Comparison of ENCODE assay signal across 22 mouse cellular contexts in the genomic region with DNA sequence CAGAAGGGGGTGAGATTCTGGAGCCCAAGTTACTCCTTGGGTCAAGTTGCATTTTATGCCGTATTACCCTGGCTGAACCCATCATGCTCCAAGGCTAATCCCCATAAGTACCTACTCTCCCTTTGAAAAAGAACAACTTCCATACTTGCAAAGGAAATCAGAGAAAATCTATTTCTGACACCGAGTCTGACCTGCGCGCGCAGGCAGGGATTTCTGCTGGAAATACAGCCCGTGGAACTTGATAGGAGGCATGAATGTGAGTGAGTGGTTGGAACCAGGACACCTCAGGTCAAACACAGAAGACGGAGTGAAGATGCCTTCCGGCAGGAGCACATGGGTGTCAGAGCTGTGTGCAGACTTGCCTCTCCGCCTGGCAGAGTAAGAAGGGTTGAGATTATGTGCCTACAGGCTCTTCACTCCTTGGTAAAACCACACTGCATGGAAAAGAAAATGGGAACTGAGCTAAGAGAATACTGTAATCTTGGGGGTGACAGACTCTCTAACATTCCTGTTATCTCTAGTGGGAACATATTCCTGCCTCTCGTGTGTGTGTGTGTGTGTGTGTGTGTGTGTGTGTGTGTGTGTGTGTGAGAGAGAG. TPM values are rescaled to one million over a fixed set of nuclear protein-coding genes. Genes with fewer than 3 reads are reported as not detected.
DNase-seq lines count a peak whose midpoint lies in the region; ATAC-seq and TF ChIP-seq lines count a peak whose summit lies in the region.
"Had no signal": no experiment of that assay in that cellular context is flagged by ENCODE, and none has a peak within 500 bp of the region (broad histone marks: within the 10 kb centered on the region; RNA-seq: fewer than 3 reads in every experiment).

No protein-coding gene starts in this region.

- H3K4me1 ChIP-seq in embryonic facial prominence, embryonic 11.5 days (ENCODE audit: control insufficient read depth, insufficient read depth, low read length): 0 out of 2 replicates have a peak, but pooled peaks cover 4% of the 10 kb centered on the region
- H3K4me1 ChIP-seq in embryonic facial prominence, embryonic 10.5 days: peaks cover 27% of the 10 kb centered on the region
- peaks cover 60% of the 10 kb centered on the region for H3K4me1 ChIP-seq in heart, embryonic 10.5 days
- H3K4me1 ChIP-seq in olfactory bulb, adult 2 months (ENCODE audit: control insufficient read depth, insufficient read depth, low read length): peaks cover 44% of the 10 kb centered on the region
- H3K4me1 ChIP-seq: megakaryocyte, embryonic 14.5 days had no signal

- peak; percentile 30 for DNase-seq in embryonic facial prominence, embryonic 11.5 days (ENCODE audit: low spot score)
- DNase-seq in embryonic facial prominence, embryonic 10.5 days (ENCODE audit: low spot score): no peak
- DNase-seq in heart, embryonic 10.5 days (ENCODE audit: low spot score): no peak
- no peak for DNase-seq in heart, postnatal 10 days
- no peak for DNase-seq in left cerebral cortex, adult 2 months (ENCODE audit: extremely low spot score in 1 of 2, low spot score in 2 of 2)
- DNase-seq in left cerebral cortex, adult 9 months (ENCODE audit: low spot score in 2 of 2): no peak
- no peak for DNase-seq in kidney, adult 18-20 months
- DNase-seq: adrenal gland, postnatal 14 days; cerebellum, adult 11 months; layer of hippocampus, postnatal 36 days; lung, adult 18-20 months; thymus, adult 2 months had no signal

- H3K27me3 ChIP-seq in embryonic facial prominence, embryonic 11.5 days (ENCODE audit: control insufficient read depth, insufficient read depth, low read length): no peaks in the 10 kb centered on the region
- no peaks in the 10 kb centered on the region; the same call in 1 of the 2 replicates for H3K27me3 ChIP-seq in embryonic facial prominence, embryonic 10.5 days (replicated peaks; ENCODE audit: low read depth, poor library complexity, severe bottlenecking)
- H3K27me3 ChIP-seq in heart, embryonic 10.5 days (ENCODE audit: insufficient read depth, poor library complexity, severe bottlenecking): no peaks in the 10 kb centered on the region

- no peaks in the 10 kb centered on the region for H3K36me3 ChIP-seq in embryonic facial prominence, embryonic 11.5 days (replicated peaks; ENCODE audit: control insufficient read depth, insufficient read depth, low read depth, low read length)
- H3K36me3 ChIP-seq in embryonic facial prominence, embryonic 10.5 days (replicated peaks): no peaks in the 10 kb centered on the region
- H3K36me3 ChIP-seq in heart, embryonic 10.5 days: no peaks in the 10 kb centered on the region; the same call in none of the 2 replicates
- H3K36me3 ChIP-seq: G1E had no signal

- no peak overlapping the region for H3K9ac ChIP-seq in embryonic facial prominence, embryonic 11.5 days (replicated peaks; ENCODE audit: low read length)

- intact Hi-C loops in heart, postnatal 10 days (cut with DNase I): no loop called here
- intact Hi-C loops in left cerebral cortex, adult 2 months (cut with DNase I): no loop called here

- H3K4me3 ChIP-seq in embryonic facial prominence, embryonic 11.5 days (ENCODE audit: low read depth, low read length): no peak overlapping the region
- H3K4me3 ChIP-seq in embryonic facial prominence, embryonic 10.5 days: no peak overlapping the region
- peak overlapping the region; percentile 51 for H3K4me3 ChIP-seq in heart, embryonic 10.5 days
- H3K4me3 ChIP-seq in left cerebral cortex, adult 2 months: peak overlapping the region; percentile 23; the same call in 1 of the 2 replicates
- H3K4me3 ChIP-seq in olfactory bulb, adult 2 months (ENCODE audit: insufficient read depth, low read depth, low read length): peak overlapping the region; percentile 5; the same call in 1 of the 2 replicates
- H3K4me3 ChIP-seq: megakaryocyte, embryonic 14.5 days had no signal

- H3K9me3 ChIP-seq in embryonic facial prominence, embryonic 11.5 days (replicated peaks; ENCODE audit: control insufficient read depth, low read length): no peaks in the 10 kb centered on the region
- H3K9me3 ChIP-seq in embryonic facial prominence, embryonic 10.5 days: no peaks in the 10 kb centered on the region
- H3K9me3 ChIP-seq in heart, embryonic 10.5 days: no peaks in the 10 kb centered on the region
- H3K9me3 ChIP-seq: G1E had no signal

- H3K4me2 ChIP-seq in embryonic facial prominence, embryonic 11.5 days (ENCODE audit: low read depth, low read length): no peak overlapping the region
- H3K4me2 ChIP-seq: liver, embryonic 11.5 days had no signal

- no peak for TF ChIP-seq CTCF in left cerebral cortex, adult 2 months (IDR thresholded peaks at IDR 0.05)
- no peak for TF ChIP-seq CTCF in olfactory bulb, adult 2 months (IDR thresholded peaks at IDR 0.05; ENCODE audit: insufficient read depth, low read depth, low read length)

- H3K27ac ChIP-seq in embryonic facial prominence, embryonic 11.5 days (replicated peaks; ENCODE audit: low read depth, low read length): no peak overlapping the region
- H3K27ac ChIP-seq in embryonic facial prominence, embryonic 10.5 days (replicated peaks): no peak overlapping the region; the same call in 1 of the 2 replicates
- peak overlapping the region; percentile 84 for H3K27ac ChIP-seq in heart, embryonic 10.5 days
- H3K27ac ChIP-seq in left cerebral cortex, adult 2 months: no peak overlapping the region
- no peak overlapping the region for H3K27ac ChIP-seq in olfactory bulb, adult 2 months (ENCODE audit: insufficient read depth, low read depth, low read length)

- ATAC-seq in embryonic facial prominence, embryonic 11.5 days (replicated peaks; ENCODE audit: insufficient number of reproducible peaks, low FRiP score, low TSS enrichment, low read depth): no peak
- ATAC-seq: activated CD4-positive, CD25-positive, alpha-beta regulatory T cell, adult 4 months; hindbrain, embryonic 16.5 days; intestine, postnatal 0 days; midbrain, embryonic 16.5 days had no signal

- no peak for TF ChIP-seq POLR2A in olfactory bulb, adult 2 months (IDR thresholded peaks at IDR 0.05; ENCODE audit: insufficient read depth, low read depth, low read length)

- 69% methylated on average over 10 of the region's 10 CpGs for WGBS in embryonic facial prominence, embryonic 11.5 days
- WGBS in embryonic facial prominence, embryonic 10.5 days: 73% methylated on average over 10 of the region's 10 CpGs
- WGBS in heart, embryonic 10.5 days: 64% methylated on average over 10 of the region's 10 CpGs
- WGBS in olfactory bulb, adult 2 months: 71% methylated on average over 10 of the region's 10 CpGs

RNA-seq across cellular contexts. Expression of a gene that starts 4.4 kb away (rescaled TPM):
- polyA plus RNA-seq in embryonic facial prominence, embryonic 11.5 days (2014; fragmentation: Nextera tagmentation; extraction: Ambion mirVana): not detected in 2 replicates
- polyA plus RNA-seq in embryonic facial prominence, embryonic 10.5 days (2016; fragmentation: Nextera tagmentation; extraction: Ambion mirVana): 0.09 TPM in 1 of 2 replicates, not detected in the other
- 0.20 TPM in 1 of 2 replicates, not detected in the other for polyA plus RNA-seq in heart, embryonic 10.5 days (2016; fragmentation: Nextera tagmentation; extraction: Ambion mirVana)
- total RNA-seq in heart, postnatal 10 days (2021): under 1 TPM; 0.67 to 0.72 TPM
- under 1 TPM; 0.28 to 0.34 TPM for total RNA-seq in left cerebral cortex, adult 2 months (2021)
- not detected in 2 replicates for polyA plus RNA-seq in olfactory bulb, adult 2 months (2012; ENCODE audit: insufficient read depth, insufficient read length, low replicate concordance, missing spikeins)
- total RNA-seq: adrenal gland, postnatal 14 days; granulocyte monocyte progenitor cell, adult 5-6 weeks had no signal
- polyA plus RNA-seq: activated CD4-positive, CD25-positive, alpha-beta regulatory T cell, adult 4 months; forebrain, embryonic 11.5 days; G1E; intestine, postnatal 0 days; liver, embryonic 11.5 days; thymus, adult 2 months had no signal

RNA-seq across cellular contexts. Expression of a gene that starts 6.7 kb away (rescaled TPM):
- polyA plus RNA-seq in embryonic facial prominence, embryonic 11.5 days (2014; fragmentation: Nextera tagmentation; extraction: Ambion mirVana): 0.07 and 0.17 TPM in 2 replicates
- 0.04 and 0.05 TPM in 2 replicates for polyA plus RNA-seq in embryonic facial prominence, embryonic 10.5 days (2016; fragmentation: Nextera tagmentation; extraction: Ambion mirVana)
- polyA plus RNA-seq in heart, embryonic 10.5 days (2016; fragmentation: Nextera tagmentation; extraction: Ambion mirVana): 3.2 and 6.8 TPM in 2 replicates
- 10 to 100 TPM; 51.3 to 77.4 TPM for total RNA-seq in heart, postnatal 10 days (2021)
- total RNA-seq in left cerebral cortex, adult 2 months (2021): 1 to 10 TPM; 2.9 to 3.0 TPM
- polyA plus RNA-seq in olfactory bulb, adult 2 months (2012; ENCODE audit: insufficient read depth, insufficient read length, low replicate concordance, missing spikeins): not detected in 2 replicates
- total RNA-seq: granulocyte monocyte progenitor cell, adult 5-6 weeks had no signal
- polyA plus RNA-seq: activated CD4-positive, CD25-positive, alpha-beta regulatory T cell, adult 4 months; forebrain, embryonic 11.5 days had no signal

Comparison
In these comparisons a context has a peak if more than half of its experiments do, and no peak if none do; other contexts are left out.
1. H3K4me3 ChIP-seq: peak in heart, embryonic 10.5 days (single experiment), left cerebral cortex, adult 2 months (single experiment) and olfactory bulb, adult 2 months (single experiment); none in embryonic facial prominence, embryonic 11.5 days (single experiment) and embryonic facial prominence, embryonic 10.5 days (single experiment).